Mouse (Mus musculus): ENCODE results near the gene Oxsm. TPM values are rescaled to one million over a fixed set of nuclear protein-coding genes. Genes with fewer than 3 reads are reported as not detected.

Oxsm gene
- polyA plus RNA-seq, 1 experiment from 2014 or later = 0.99 TPM

DNA sequence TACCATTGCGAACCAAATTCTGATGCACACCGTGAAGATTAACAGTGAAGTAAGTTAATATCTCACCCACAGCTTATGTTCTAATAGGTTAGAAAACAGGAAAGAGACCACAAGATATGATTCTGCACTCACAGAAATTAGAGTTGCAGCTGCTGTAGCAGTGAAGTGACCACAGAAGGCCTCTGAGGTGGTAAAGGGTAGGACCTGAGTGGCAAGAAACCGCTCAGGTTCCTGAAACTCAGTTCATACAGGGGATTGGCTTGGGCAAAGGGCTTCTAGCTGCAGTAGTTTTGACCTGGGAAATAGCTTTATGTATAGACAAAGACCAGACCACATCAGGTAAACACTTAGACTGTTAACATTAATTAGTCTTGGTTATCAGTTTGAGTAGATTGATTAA is 6.1 kb upstream of the Oxsm start:
- Histone ChIP-seq H3K36me3 (peaks cover 3% of the 10 kb centered on the region; the same call in 1 of the 2 replicates), H3K9me3 (no peaks in the 10 kb centered on the region), H3K27me3 (replicated peaks) (no peaks in the 10 kb centered on the region), H3K9ac (no peak overlapping the region), H3K4me1 (no peaks in the 10 kb centered on the region), H3K27ac (no peak overlapping the region), H3K4me3 (no peak overlapping the region), H3K4me2 (replicated peaks) (no peak overlapping the region)
- no peak for ATAC-seq (ENCODE audit: low FRiP score, low read depth)
- 98% methylated on average over 3 of the region's 3 CpGs for WGBS

DNA sequence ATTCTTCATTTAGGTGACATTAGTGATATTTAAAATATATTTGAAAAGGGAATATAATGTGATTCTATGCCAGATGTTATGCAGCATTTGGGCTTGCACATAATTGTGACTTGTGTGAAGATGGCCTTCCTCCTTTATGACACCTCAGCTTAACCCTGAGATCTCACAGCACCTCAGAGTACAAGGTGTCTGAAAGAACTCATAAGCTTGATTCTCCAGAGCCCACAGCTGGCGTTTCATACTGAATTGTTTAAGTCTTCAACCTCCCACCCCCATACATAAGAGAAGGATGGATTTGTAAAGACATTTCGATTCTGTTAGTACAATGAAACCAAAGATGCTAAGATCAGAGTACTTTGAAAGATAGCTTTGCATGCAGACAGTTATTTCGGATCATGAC is 491 bp upstream of the Oxsm start:
- Histone ChIP-seq H3K4me1 (peaks cover 7% of the 10 kb centered on the region; the same call in 1 of the 2 replicates), H3K36me3 (no peaks in the 10 kb centered on the region), H3K9me3 (no peaks in the 10 kb centered on the region), H3K4me2 (replicated peaks) (peak overlapping the region; percentile 76), H3K27ac (no peak overlapping the region), H3K27me3 (replicated peaks) (no peaks in the 10 kb centered on the region), H3K9ac (peak overlapping the region; percentile 79), H3K4me3 (peak overlapping the region; percentile 71)
- 81% methylated on average over 3 of the region's 3 CpGs for WGBS
- no peak for ATAC-seq (ENCODE audit: low FRiP score, low read depth)

DNA sequence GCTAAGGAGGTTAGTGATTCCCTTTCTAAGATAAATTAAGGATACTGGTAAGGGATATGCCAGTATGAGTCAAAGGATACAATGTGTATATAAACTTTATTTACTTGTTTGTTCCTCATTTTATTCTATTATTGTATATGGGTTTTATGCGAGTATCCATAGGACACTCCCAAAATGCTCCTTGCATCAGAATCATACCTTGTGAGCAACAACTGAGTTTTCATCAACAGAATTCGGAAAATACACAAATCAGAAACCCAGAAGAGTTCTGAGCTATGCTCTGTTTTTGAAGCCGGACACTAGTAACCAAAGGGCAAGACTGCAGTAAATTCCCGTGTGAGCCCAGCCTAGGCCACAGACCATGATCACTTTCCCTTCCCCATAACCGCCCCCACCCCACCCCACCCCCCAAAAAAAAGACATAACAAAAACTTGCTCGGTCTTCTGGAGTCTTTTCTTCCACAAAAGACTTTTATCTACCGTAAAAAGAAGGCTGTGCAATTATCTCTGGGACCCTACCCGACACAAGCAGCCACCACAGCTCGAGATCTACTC is 928 bp downstream of the Oxsm start:
- no peaks in the 10 kb centered on the region for H3K36me3 ChIP-seq
- peak overlapping the region; percentile 76 for H3K4me2 ChIP-seq (replicated peaks)
- no peaks in the 10 kb centered on the region for H3K27me3 ChIP-seq (replicated peaks)
- peak overlapping the region; percentile 79 for H3K9ac ChIP-seq
- peak; percentile 34 for ATAC-seq (ENCODE audit: low FRiP score, low read depth)
- H3K27ac ChIP-seq = no peak overlapping the region
- H3K4me1 ChIP-seq = peaks cover 7% of the 10 kb centered on the region; the same call in 1 of the 2 replicates
- peak overlapping the region; percentile 71 for H3K4me3 ChIP-seq
- 18% methylated on average over 9 of the region's 9 CpGs for WGBS
- no peaks in the 10 kb centered on the region for H3K9me3 ChIP-seq

DNA sequence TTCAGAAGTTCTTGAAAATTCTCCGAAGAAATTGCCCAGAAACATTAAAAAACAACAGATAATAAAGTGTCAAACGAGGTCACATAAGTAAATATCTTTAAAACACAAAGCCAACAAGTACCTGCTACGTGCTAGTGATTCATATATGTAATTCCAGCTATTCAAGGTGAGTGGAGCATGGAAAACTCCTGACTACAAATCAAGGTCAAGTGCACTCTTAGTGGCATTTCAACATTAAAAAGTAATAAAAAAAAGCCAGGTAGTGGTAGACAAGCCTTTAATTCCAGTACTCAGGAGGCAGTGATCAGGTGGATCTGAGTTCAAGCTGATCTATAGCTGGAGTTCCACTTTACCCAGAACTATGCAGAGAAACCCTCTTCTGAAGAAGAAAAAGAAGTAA is 1.5 kb downstream of the Oxsm start:
- peaks cover 7% of the 10 kb centered on the region; the same call in 1 of the 2 replicates for H3K4me1 ChIP-seq
- WGBS = 81% methylated on average over 3 of the region's 3 CpGs
- no peaks in the 10 kb centered on the region for H3K27me3 ChIP-seq (replicated peaks)
- no peak overlapping the region for H3K4me3 ChIP-seq
- H3K27ac ChIP-seq = no peak overlapping the region
- no peak overlapping the region for H3K4me2 ChIP-seq (replicated peaks)
- H3K9ac ChIP-seq = no peak overlapping the region
- H3K36me3 ChIP-seq = no peaks in the 10 kb centered on the region
- no peak for ATAC-seq (ENCODE audit: low FRiP score, low read depth)
- H3K9me3 ChIP-seq = no peaks in the 10 kb centered on the region

DNA sequence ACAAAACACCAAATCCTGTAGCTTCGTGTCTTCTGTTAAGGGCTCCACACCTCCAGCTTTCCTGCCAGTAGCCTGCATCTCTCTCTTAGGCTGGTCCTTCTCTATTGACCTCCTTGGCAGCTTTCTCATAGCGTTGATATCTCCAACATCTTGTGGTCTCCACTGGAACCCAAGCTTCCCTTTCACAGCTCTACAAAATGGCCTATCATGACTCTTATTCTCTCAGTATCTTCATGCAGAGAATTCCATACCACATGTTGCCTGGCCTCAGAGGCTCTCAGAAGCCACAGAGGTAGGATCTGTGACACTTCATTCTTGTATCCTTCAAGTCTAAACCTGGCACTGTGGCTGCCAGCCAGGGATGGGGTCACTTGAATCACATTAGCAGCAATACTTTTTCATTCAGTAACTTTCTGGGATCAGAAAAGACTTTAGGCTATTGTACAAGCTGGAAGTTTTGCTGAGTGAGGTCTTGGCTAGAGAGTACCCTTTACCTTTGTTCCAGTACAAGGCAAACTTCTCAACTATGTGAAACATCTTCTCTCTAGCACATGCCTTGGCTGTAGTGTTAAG is 3.2 kb downstream of the Oxsm start:
- Histone ChIP-seq H3K4me1 (peaks cover 10% of the 10 kb centered on the region; the same call in 1 of the 2 replicates), H3K36me3 (no peaks in the 10 kb centered on the region), H3K9me3 (no peaks in the 10 kb centered on the region), H3K27ac (no peak overlapping the region), H3K4me3 (no peak overlapping the region), H3K4me2 (replicated peaks) (no peak overlapping the region), H3K27me3 (replicated peaks) (no peaks in the 10 kb centered on the region), H3K9ac (no peak overlapping the region)
- WGBS = 81% methylated on average over 2 of the region's 2 CpGs
- ATAC-seq (ENCODE audit: low FRiP score, low read depth) = no peak

DNA sequence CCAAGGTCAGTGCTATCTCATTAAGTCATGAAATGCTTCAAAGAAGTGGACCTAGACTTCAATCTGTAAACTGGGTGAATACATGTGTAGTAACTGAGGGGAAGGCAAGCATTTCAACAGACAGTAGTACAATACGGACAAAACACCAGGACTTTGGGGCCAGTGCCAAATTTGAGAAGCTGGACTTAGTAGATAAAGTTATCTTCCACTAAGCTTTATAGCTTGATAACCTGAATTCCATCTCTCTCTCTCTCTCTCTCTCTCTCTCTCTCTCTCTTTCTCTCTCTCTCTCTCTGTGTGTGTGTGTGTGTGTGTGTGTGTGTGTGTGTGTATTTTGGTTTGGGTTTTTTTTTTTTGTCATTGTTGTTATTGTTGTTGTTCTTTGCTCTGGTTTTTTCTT is 4.5 kb downstream of the Oxsm start:
- Histone ChIP-seq H3K4me3 (no peak overlapping the region), H3K4me1 (peaks cover 9% of the 10 kb centered on the region; the same call in 1 of the 2 replicates), H3K9me3 (no peaks in the 10 kb centered on the region), H3K36me3 (no peaks in the 10 kb centered on the region), H3K27me3 (replicated peaks) (no peaks in the 10 kb centered on the region), H3K27ac (no peak overlapping the region), H3K4me2 (replicated peaks) (no peak overlapping the region), H3K9ac (no peak overlapping the region)
- WGBS = 79% methylated on average over 1 of the region's 1 CpGs
- ATAC-seq (ENCODE audit: low FRiP score, low read depth) = no peak

DNA sequence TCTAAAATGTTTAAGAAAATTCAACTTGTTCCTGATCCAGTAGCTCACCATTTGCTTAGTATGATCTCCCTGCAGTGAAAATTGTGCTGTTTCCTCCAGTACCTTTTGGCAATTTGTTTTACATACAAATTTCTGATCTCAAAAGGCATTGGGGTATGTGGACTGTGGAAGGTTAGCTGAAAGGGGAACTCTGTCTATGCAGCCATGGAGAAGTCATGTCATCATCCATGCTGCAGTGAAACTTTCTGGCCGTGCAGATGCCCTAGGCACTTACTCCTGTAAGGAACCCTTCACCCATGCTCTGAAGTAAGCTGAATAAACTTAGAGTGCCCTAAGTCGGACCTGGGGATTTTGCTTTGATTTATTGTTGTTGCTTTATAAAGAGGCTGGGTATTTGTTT is 5.2 kb downstream of the Oxsm start:
- Histone ChIP-seq H3K27me3 (replicated peaks) (no peaks in the 10 kb centered on the region), H3K4me1 (peaks cover 4% of the 10 kb centered on the region; the same call in 1 of the 2 replicates), H3K36me3 (no peaks in the 10 kb centered on the region), H3K9me3 (no peaks in the 10 kb centered on the region), H3K4me3 (no peak overlapping the region), H3K4me2 (replicated peaks) (peak overlapping the region; percentile 63; the same call in 1 of the 2 replicates), H3K9ac (no peak overlapping the region), H3K27ac (no peak overlapping the region)
- ATAC-seq (ENCODE audit: low FRiP score, low read depth) = no peak
- 56% methylated on average over 2 of the region's 2 CpGs for WGBS

DNA sequence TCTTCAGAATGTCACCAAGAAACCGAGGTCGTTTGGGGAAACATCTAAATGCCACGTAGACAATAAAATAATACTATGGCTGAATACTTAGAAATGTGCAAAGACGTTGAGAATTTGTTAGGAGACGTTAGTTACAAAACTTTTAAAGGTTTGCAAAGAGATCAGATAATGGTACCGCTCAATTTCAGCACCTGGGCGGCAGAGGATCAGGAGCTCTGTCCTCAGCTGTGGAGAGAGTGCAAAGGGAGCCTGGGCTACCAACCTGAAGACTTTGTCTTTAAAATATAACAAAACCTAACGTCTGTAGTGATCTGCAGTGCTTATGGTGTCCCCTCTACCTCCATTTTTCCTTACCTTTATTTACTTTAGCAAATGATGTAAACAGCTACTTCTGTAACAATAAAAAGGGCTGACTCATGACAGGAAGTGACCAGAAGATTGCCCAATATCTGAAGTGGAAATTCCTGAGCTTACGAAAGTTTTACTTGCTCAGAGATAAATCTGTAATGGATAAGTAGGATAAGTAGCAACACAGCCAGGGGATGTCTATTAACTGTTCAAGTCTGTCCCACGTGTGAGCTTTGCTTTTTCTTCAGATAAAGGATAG is 5.9 kb downstream of the Oxsm start:
- H3K4me2 ChIP-seq (replicated peaks) = peak overlapping the region; percentile 63
- H3K9me3 ChIP-seq = no peaks in the 10 kb centered on the region
- WGBS = 21% methylated on average over 10 of the region's 10 CpGs
- H3K4me3 ChIP-seq = peak overlapping the region; percentile 48
- peak overlapping the region; percentile 58 for H3K9ac ChIP-seq
- H3K27me3 ChIP-seq (replicated peaks) = no peaks in the 10 kb centered on the region
- no peak overlapping the region for H3K27ac ChIP-seq
- peaks cover 4% of the 10 kb centered on the region; the same call in 1 of the 2 replicates for H3K4me1 ChIP-seq
- H3K36me3 ChIP-seq = no peaks in the 10 kb centered on the region
- 0 out of 2 replicates have a peak, but pooled peaks have one; percentile 7 for ATAC-seq (ENCODE audit: low FRiP score, low read depth)

DNA sequence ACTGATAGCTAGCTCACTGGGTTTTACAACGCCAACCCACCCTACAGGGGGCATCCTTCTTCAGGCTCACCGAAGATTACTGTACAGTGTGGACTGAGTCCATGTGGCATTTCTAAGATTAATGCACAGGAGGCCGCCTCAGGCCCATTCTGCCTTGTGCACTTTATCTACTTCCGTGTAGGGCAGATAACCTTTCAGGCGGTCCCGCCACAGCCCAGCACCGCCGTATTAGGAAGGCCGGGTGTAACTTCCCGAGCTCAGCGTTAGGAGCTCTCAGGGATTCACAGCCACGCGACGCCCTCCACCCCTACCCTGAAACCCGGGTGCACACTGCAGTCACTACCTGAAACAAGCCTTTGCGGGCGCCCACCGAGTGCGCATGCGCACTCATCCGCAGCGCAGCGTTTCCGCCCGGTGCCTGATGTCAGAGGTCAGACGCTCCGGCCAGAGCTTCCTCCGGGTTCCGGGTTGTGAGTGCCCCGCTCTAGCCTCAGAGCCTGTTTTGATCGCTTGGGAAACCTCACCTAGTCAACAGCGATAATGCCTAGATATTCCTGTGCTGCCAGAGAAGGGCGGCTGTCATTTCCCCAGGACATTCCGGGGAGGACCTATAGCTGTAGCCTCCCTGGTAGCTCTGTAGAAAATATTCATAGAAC is 6.5 kb downstream of the Oxsm start:
- H3K4me1 ChIP-seq = peaks cover 4% of the 10 kb centered on the region; the same call in 1 of the 2 replicates
- peak overlapping the region; percentile 63 for H3K4me2 ChIP-seq (replicated peaks)
- no peaks in the 10 kb centered on the region for H3K36me3 ChIP-seq
- 5% methylated on average over 34 of the region's 34 CpGs for WGBS
- H3K27ac ChIP-seq = no peak overlapping the region
- peak overlapping the region; percentile 48 for H3K4me3 ChIP-seq
- ATAC-seq (ENCODE audit: low FRiP score, low read depth) = peak; percentile 87
- H3K9ac ChIP-seq = peak overlapping the region; percentile 58
- no peaks in the 10 kb centered on the region for H3K9me3 ChIP-seq
- no peaks in the 10 kb centered on the region for H3K27me3 ChIP-seq (replicated peaks)

DNA sequence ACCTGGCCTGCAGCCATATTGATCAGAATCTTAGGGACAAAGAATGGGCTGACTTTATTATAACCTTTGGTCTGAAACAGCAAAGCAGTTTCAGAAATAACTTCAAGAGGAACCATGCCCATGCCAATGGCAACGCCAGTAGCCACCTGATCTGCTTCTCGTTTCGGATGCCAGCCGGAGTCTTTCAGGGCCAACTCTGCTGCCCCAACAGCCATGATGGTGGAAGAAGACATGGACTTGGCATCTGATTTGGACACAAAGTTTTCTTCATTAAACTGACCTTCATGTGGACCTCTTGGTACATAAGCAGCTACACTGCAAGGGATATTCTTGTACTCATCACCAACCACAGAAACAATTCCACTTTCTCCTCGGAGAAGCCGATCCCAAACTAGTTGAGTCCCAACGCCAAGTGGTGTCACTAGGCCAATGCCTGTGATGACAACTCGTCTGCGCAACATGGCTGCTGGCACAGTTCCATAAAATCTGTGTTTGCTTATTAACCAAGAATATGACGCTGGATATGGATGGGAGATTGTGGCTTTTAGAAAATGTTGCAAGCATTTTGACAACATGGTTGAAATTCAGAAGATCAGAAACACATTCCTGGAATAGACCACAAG is 7.3 kb downstream of the Oxsm start:
- H3K4me1 ChIP-seq = peaks cover 4% of the 10 kb centered on the region; the same call in 1 of the 2 replicates
- 98% methylated on average over 10 of the region's 10 CpGs for WGBS
- ATAC-seq (ENCODE audit: low FRiP score, low read depth) = no peak
- H3K4me3 ChIP-seq = 0 out of 2 replicates have a peak overlapping the region, but pooled peaks have one; percentile 48
- no peaks in the 10 kb centered on the region for H3K27me3 ChIP-seq (replicated peaks)
- no peak overlapping the region for H3K9ac ChIP-seq
- H3K9me3 ChIP-seq = no peaks in the 10 kb centered on the region; the same call in 1 of the 2 replicates
- no peak overlapping the region for H3K27ac ChIP-seq
- H3K4me2 ChIP-seq (replicated peaks) = peak overlapping the region; percentile 63
- H3K36me3 ChIP-seq = no peaks in the 10 kb centered on the region

DNA sequence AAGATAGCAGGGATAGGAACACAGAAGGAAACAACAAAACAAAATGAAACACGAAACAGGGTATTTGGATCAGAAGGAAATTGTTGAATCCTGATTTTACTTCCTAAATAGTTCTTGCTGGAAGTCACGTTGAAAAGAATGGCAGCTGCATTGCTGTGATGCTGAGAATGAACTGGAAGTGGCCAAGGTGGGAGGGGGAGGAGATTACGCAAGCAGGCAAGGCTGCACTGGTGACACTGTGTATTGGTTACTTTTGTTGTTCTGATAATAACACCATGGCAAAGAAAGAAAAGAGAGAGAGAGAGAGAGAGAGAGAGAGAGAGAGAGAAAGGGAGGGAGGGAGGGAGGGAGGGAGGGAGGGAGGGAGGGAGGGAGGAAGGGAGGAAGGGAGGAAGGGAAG is 13.1 kb downstream of the Oxsm start:
- Histone ChIP-seq H3K27me3 (replicated peaks) (no peaks in the 10 kb centered on the region), H3K4me3 (no peak overlapping the region), H3K36me3 (no peaks in the 10 kb centered on the region), H3K9me3 (no peaks in the 10 kb centered on the region; the same call in 1 of the 2 replicates), H3K4me1 (no peaks in the 10 kb centered on the region), H3K4me2 (replicated peaks) (no peak overlapping the region), H3K27ac (no peak overlapping the region), H3K9ac (no peak overlapping the region)
- 72% methylated on average over 3 of the region's 3 CpGs for WGBS
- no peak for ATAC-seq (ENCODE audit: low FRiP score, low read depth)

DNA sequence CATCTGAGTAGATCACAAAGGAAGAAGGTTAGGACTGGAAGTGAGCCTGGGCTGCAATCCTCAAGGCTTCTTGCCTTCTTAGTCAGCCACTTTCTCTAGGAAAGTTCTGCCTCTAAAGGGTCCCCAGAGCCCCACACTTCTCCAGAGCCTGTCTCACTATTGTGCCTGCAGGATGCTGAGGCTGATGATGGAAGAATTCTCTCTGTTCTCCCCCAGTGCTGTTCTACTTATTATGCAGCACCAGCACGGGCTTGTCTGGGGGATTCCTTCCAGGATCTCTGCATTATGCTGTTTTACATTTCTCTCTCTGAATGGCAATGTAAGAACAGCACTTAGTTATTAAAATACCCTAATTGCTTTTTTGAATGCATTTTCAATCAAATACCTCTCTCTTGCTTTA is 16.1 kb downstream of the Oxsm start:
- no peak overlapping the region for H3K4me2 ChIP-seq (replicated peaks)
- no peak for ATAC-seq (ENCODE audit: low FRiP score, low read depth)
- H3K4me1 ChIP-seq = no peaks in the 10 kb centered on the region
- no peaks in the 10 kb centered on the region; the same call in 1 of the 2 replicates for H3K9me3 ChIP-seq
- no peak overlapping the region for H3K9ac ChIP-seq
- H3K27ac ChIP-seq = no peak overlapping the region
- no peaks in the 10 kb centered on the region for H3K36me3 ChIP-seq
- no peak overlapping the region for H3K4me3 ChIP-seq
- no peaks in the 10 kb centered on the region for H3K27me3 ChIP-seq (replicated peaks)
- 30% methylated on average over 1 of the region's 1 CpGs for WGBS

Measured in neural tube, embryonic 12.5 days (tissue).